Mouse (Mus musculus) embryonic facial prominence, embryonic 13.5 days (tissue): ENCODE measurements around the gene Adad2. TPM values are rescaled to one million over a fixed set of nuclear protein-coding genes. Genes with fewer than 3 reads are reported as not detected.

Experiments used
- ATAC-seq: fragments of 200-750 bp; cut with Nextera tagmentation; 2 replicates; pipeline ENCODE4 v1.8.0; 2017; ENCODE audit warnings: low read depth; ENCODE audit not compliant: insufficient number of reproducible peaks, insufficient read depth, low FRiP score, low TSS enrichment
- H3K27ac ChIP-seq: fragments of 300-500 bp; sonication (generic); 2 replicates; pipeline ENCODE4 v1.5.1; 2015; ENCODE audit warnings: moderate library complexity, mild to moderate bottlenecking, inconsistent platforms
- H3K27me3 ChIP-seq: fragments of 300-500 bp; sonication (generic); 2 replicates; pipeline ENCODE4 v1.6.1; 2015; ENCODE audit warnings: mild to moderate bottlenecking, inconsistent platforms
- H3K36me3 ChIP-seq: fragments of 300-500 bp; sonication (generic); 2 replicates; pipeline ENCODE4 v1.6.1; 2015; ENCODE audit warnings: mild to moderate bottlenecking, inconsistent platforms
- H3K4me1 ChIP-seq: fragments of 300-500 bp; sonication (generic); 2 replicates; pipeline ENCODE4 v1.6.1; 2015; ENCODE audit warnings: inconsistent platforms
- H3K4me2 ChIP-seq: fragments of 300-500 bp; sonication (generic); 2 replicates; pipeline ENCODE4 v1.6.1; 2015; ENCODE audit warnings: moderate library complexity, mild to moderate bottlenecking, inconsistent platforms
- H3K4me3 ChIP-seq: fragments of 300-500 bp; sonication (generic); 2 replicates; pipeline ENCODE4 v1.5.1; 2015; ENCODE audit warnings: mild to moderate bottlenecking, inconsistent platforms
- H3K9ac ChIP-seq: fragments of 300-500 bp; sonication (generic); 2 replicates; pipeline ENCODE4 v1.6.1; 2015; ENCODE audit warnings: mild to moderate bottlenecking, inconsistent platforms
- H3K9me3 ChIP-seq: fragments of 300-500 bp; sonication (generic); 2 replicates; pipeline ENCODE4 v1.6.1; 2016; ENCODE audit warnings: inconsistent platforms
- WGBS: fragments of 180-500 bp; shearing (Covaris S2); methylation state at CpG from one replicate; pipeline ENCODE4 v1.1.7; 2015; ENCODE audit warnings: mixed read lengths; 5-methylcytosine and 5-hydroxymethylcytosine counted together
- polyA plus RNA-seq: library from polyadenylated mRNA; unstranded; fragments of >200 nt; fragmentation: Nextera tagmentation; extraction: Ambion mirVana; gene quantifications from 2 replicates; pipeline ENCODE4 v1.2.1, GENCODE M21; 2015

Gene Adad2
- polyA plus RNA-seq, 1 experiment from 2014 or later, result not detected

GRCm38 (mm10) chr8:119616811-119617210, 4.3 kb downstream of the Adad2 start:
- H3K9me3 ChIP-seq, result no peaks in the 10 kb centered on the region
- H3K4me2 ChIP-seq, result no peak overlapping the region
- H3K27me3 ChIP-seq, result 0 out of 2 replicates have a peak, but pooled peaks cover 5% of the 10 kb centered on the region
- no peak overlapping the region for H3K4me3 ChIP-seq
- ATAC-seq, result no peak
- H3K36me3 ChIP-seq, result no peaks in the 10 kb centered on the region
- 88% methylated on average over 4 of the region's 4 CpGs for WGBS
- H3K4me1 ChIP-seq, result no peaks in the 10 kb centered on the region
- H3K9ac ChIP-seq, result no peak overlapping the region
- H3K27ac ChIP-seq, result no peak overlapping the region

DNA sequence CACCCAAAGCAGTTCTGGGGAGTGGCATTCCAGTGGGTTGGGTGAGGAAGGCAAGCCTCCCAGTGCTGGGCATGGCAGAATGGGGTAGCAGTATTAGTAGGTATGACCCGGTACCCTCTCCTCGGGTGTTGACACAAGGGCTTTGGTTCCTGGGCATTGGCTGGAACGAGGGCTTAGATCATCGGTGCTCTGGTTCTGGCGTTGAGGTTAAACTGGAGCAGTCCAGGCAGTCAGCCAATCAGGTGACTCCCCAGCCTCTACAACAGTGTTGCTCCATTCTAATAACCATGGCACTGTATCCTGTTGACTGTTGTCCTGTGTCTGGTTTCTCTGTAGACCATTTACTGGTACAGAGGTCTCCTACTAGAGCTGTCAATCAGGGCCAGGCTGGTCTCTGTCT, 5.0 kb downstream of the Adad2 start:
- no peak for ATAC-seq
- 91% methylated on average over 5 of the region's 5 CpGs for WGBS
- H3K4me1 ChIP-seq, result no peaks in the 10 kb centered on the region

DNA sequence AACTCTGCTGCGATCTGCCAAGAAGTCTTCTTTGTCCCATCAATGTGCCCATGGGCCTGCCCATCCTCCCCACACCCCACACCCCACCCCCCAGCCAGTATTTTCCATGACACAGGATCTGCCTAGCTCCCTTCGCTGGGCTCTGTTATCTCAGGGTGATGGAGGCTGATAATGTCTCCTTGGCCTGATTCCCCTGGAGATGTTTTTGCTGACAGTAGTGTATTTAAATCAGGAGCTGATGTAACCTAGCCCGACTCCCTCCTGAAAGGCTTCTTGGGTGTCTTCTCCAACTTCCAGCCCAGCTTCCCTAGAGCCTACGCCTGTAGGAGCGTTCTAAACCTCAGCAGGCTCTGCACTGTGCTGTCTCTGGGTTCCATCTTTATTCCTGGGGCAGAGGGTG, 6.3 kb downstream of the Adad2 start:
- no peak overlapping the region for H3K9ac ChIP-seq
- H3K9me3 ChIP-seq, result no peaks in the 10 kb centered on the region
- H3K4me2 ChIP-seq, result no peak overlapping the region
- no peak overlapping the region for H3K27ac ChIP-seq
- no peak for ATAC-seq
- H3K4me3 ChIP-seq, result no peak overlapping the region
- no peaks in the 10 kb centered on the region for H3K36me3 ChIP-seq
- H3K4me1 ChIP-seq, result no peaks in the 10 kb centered on the region
- 0 out of 2 replicates have a peak, but pooled peaks cover 5% of the 10 kb centered on the region for H3K27me3 ChIP-seq
- 67% methylated on average over 5 of the region's 5 CpGs for WGBS

More for the DNA sequence above, 5.0 kb downstream of the Adad2 start:
- no peak overlapping the region for H3K27ac ChIP-seq
- H3K4me3 ChIP-seq, result no peak overlapping the region
- no peak overlapping the region for H3K4me2 ChIP-seq
- no peak overlapping the region for H3K9ac ChIP-seq
- no peaks in the 10 kb centered on the region for H3K36me3 ChIP-seq
- H3K27me3 ChIP-seq, result 0 out of 2 replicates have a peak, but pooled peaks cover 5% of the 10 kb centered on the region
- H3K9me3 ChIP-seq, result no peaks in the 10 kb centered on the region

DNA sequence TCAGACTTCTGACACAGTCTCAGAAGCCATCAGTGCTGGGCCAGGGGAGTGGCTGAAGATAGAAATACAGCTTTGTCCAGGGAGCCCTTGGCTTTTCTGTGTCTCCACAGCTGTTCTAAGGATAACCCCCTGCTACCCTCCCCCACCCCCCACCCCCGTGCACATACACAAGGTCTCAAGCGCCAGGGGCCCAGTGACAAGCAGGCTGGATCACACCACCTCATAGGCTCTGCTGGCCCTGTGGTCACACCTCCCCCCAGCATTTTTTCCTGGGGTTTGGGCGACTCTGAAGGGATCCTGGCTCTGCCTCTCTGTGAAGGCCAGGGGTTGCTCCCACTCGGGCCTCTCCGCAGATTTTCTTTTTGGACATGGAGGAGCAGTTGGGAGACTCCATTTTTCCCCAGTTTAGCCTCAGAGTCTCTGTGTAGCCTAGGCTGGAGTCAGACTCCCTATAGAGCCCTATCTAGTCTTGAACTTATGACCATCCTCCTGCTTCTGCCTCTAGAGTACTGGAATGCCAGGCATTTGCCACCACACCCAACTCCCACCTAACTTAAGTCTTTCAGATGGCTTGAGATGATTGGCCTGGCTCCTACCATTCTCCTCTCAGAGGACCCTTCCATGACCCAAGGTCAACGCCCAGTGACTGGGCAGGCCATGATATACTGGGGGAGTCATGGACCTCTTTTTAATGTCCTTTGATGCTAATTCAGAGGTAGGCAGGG, 7.7 kb downstream of the Adad2 start:
- H3K27me3 ChIP-seq, result peaks cover 4% of the 10 kb centered on the region; the same call in 1 of the 2 replicates
- H3K27ac ChIP-seq, result no peak overlapping the region
- H3K9me3 ChIP-seq, result no peaks in the 10 kb centered on the region
- 74% methylated on average over 6 of the region's 6 CpGs for WGBS
- ATAC-seq, result no peak
- H3K4me3 ChIP-seq, result no peak overlapping the region
- no peak overlapping the region for H3K4me2 ChIP-seq
- no peaks in the 10 kb centered on the region for H3K4me1 ChIP-seq
- H3K36me3 ChIP-seq, result no peaks in the 10 kb centered on the region
- H3K9ac ChIP-seq, result no peak overlapping the region

GRCm38 (mm10) chr8:119620848-119621465, 8.4 kb downstream of the Adad2 start:
- no peak overlapping the region for H3K27ac ChIP-seq
- H3K4me1 ChIP-seq, result no peaks in the 10 kb centered on the region
- ATAC-seq, result no peak
- H3K27me3 ChIP-seq, result no peaks in the 10 kb centered on the region; the same call in 1 of the 2 replicates
- WGBS, result 86% methylated on average over 14 of the region's 14 CpGs
- H3K9me3 ChIP-seq, result no peaks in the 10 kb centered on the region
- no peak overlapping the region for H3K4me3 ChIP-seq
- no peak overlapping the region for H3K4me2 ChIP-seq
- H3K36me3 ChIP-seq, result no peaks in the 10 kb centered on the region
- no peak overlapping the region for H3K9ac ChIP-seq

GRCm38 (mm10) chr8:119622555-119622954, 10.0 kb downstream of the Adad2 start:
- 28% methylated on average over 4 of the region's 4 CpGs for WGBS
- no peak overlapping the region for H3K4me3 ChIP-seq
- ATAC-seq, result no peak

GRCm38 (mm10) chr8:119623061-119623460, 10.5 kb downstream of the Adad2 start:
- 81% methylated on average over 8 of the region's 8 CpGs for WGBS
- Histone ChIP-seq H3K27ac (no peak overlapping the region), H3K4me3 (no peak overlapping the region), H3K36me3 (no peaks in the 10 kb centered on the region), H3K9me3 (no peaks in the 10 kb centered on the region), H3K4me2 (no peak overlapping the region), H3K27me3 (no peaks in the 10 kb centered on the region; the same call in 1 of the 2 replicates), H3K4me1 (peaks cover 8% of the 10 kb centered on the region), H3K9ac (no peak overlapping the region)
- no peak for ATAC-seq

More at GRCm38 (mm10) chr8:119622555-119622954, 10.0 kb downstream of the Adad2 start:
- no peak overlapping the region for H3K9ac ChIP-seq
- no peak overlapping the region for H3K27ac ChIP-seq
- no peaks in the 10 kb centered on the region; the same call in 1 of the 2 replicates for H3K27me3 ChIP-seq
- H3K4me2 ChIP-seq, result no peak overlapping the region
- peaks cover 3% of the 10 kb centered on the region; the same call in 1 of the 2 replicates for H3K4me1 ChIP-seq
- H3K36me3 ChIP-seq, result no peaks in the 10 kb centered on the region
- H3K9me3 ChIP-seq, result no peaks in the 10 kb centered on the region

- Histone ChIP-seq H3K27ac (no peak overlapping the region), H3K27me3 (no peaks in the 10 kb centered on the region; the same call in 1 of the 2 replicates), H3K4me1 (peaks cover 9% of the 10 kb centered on the region), H3K9ac (no peak overlapping the region), H3K4me2 (no peak overlapping the region), H3K9me3 (no peaks in the 10 kb centered on the region), H3K4me3 (no peak overlapping the region), H3K36me3 (no peaks in the 10 kb centered on the region)
- WGBS, result 76% methylated on average over 1 of the region's 1 CpGs
- no peak for ATAC-seq
Measured at GRCm38 (mm10) chr8:119623744-119624143, 11.2 kb downstream of the Adad2 start.

DNA sequence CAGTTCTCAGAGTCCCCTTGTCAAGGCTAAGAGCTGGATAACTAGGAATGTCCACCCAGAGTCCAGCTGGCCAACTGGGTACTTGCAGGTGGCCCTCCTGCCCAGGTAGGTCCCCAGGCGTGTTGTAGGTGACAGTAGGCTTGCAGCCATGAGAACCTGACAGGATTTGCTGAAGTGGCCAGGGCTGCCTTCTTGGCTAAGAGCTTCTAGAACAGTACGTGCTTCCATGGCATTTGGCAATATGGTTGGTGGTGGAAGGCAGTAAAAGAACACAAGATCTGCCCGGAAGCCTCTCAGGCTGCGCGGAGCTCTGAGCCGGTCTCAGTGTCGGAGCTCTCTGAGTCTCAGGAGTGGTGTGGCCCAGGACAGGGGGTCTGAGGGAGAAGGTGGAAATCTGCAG, 12.4 kb downstream of the Adad2 start:
- ATAC-seq, result no peak
- H3K4me1 ChIP-seq, result peaks cover 9% of the 10 kb centered on the region
- H3K9me3 ChIP-seq, result no peaks in the 10 kb centered on the region
- H3K4me2 ChIP-seq, result no peak overlapping the region
- H3K27ac ChIP-seq, result no peak overlapping the region
- no peaks in the 10 kb centered on the region; the same call in 1 of the 2 replicates for H3K27me3 ChIP-seq
- WGBS, result 88% methylated on average over 7 of the region's 7 CpGs
- H3K36me3 ChIP-seq, result no peaks in the 10 kb centered on the region
- H3K9ac ChIP-seq, result no peak overlapping the region
- H3K4me3 ChIP-seq, result no peak overlapping the region

- ATAC-seq, result no peak
- Histone ChIP-seq H3K4me2 (no peak overlapping the region), H3K9me3 (no peaks in the 10 kb centered on the region), H3K27me3 (no peaks in the 10 kb centered on the region; the same call in 1 of the 2 replicates), H3K4me3 (no peak overlapping the region), H3K36me3 (no peaks in the 10 kb centered on the region), H3K9ac (no peak overlapping the region), H3K4me1 (peaks cover 9% of the 10 kb centered on the region), H3K27ac (no peak overlapping the region)
- WGBS, result 87% methylated on average over 22 of the region's 22 CpGs
Measured at GRCm38 (mm10) chr8:119625788-119626187, 13.2 kb downstream of the Adad2 start.

- Histone ChIP-seq H3K9ac (no peak overlapping the region), H3K4me2 (no peak overlapping the region), H3K4me3 (no peak overlapping the region), H3K9me3 (no peaks in the 10 kb centered on the region), H3K27me3 (peaks cover 5% of the 10 kb centered on the region; the same call in 1 of the 2 replicates), H3K36me3 (no peaks in the 10 kb centered on the region), H3K27ac (no peak overlapping the region), H3K4me1 (peaks cover 9% of the 10 kb centered on the region)
- WGBS, result 78% methylated on average over 7 of the region's 7 CpGs
- ATAC-seq, result no peak
Measured at GRCm38 (mm10) chr8:119627199-119627598, 14.7 kb downstream of the Adad2 start.
